Mouse (Mus musculus): ENCODE data around the gene Pdx1. TPM values are rescaled to one million over a fixed set of nuclear protein-coding genes. Genes with fewer than 3 reads are reported as not detected.

Gene Pdx1
- not detected in 2 replicates for total RNA-seq (2012; rRNA removed)
- not detected for polyA plus RNA-seq (2012; ENCODE audit: insufficient read depth in 1 of 2, insufficient read length in 2 of 2, low read depth in 1 of 2, low replicate concordance in 2 of 2, missing spikeins in 1 of 2)

DNA sequence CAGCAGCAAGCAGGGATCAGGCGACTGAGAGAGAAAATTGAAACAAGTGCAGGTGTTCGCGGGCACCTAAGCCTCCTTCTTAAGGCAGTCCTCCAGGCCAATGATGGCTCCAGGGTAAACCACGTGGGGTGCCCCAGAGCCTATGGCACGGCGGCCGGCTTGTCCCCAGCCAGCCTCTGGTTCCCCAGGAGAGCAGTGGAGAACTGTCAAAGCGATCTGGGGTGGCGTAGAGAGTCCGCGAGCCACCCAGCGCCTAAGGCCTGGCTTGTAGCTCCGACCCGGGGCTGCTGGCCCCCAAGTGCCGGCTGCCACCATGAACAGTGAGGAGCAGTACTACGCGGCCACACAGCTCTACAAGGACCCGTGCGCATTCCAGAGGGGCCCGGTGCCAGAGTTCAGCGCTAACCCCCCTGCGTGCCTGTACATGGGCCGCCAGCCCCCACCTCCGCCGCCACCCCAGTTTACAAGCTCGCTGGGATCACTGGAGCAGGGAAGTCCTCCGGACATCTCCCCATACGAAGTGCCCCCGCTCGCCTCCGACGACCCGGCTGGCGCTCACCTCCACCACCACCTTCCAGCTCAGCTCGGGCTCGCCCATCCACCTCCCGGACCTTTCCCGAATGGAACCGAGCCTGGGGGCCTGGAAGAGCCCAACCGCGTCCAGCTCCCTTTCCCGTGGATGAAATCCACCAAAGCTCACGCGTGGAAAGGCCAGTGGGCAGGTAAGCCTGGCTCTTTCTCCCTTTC, at the start of gene Pdx1:
Pdx1 (plus strand) TSS at position 34 of the 747 bp plus-strand sequence.
- no peaks in the 10 kb centered on the region for H3K9me3 ChIP-seq (replicated peaks; ENCODE audit: insufficient read depth, low read length)
- H3K9ac ChIP-seq (ENCODE audit: control insufficient read depth, low read depth, low read length, poor library complexity, severe bottlenecking): no peak within 1 kb of the TSS
- no peaks in the 10 kb centered on the region for H3K27me3 ChIP-seq (ENCODE audit: control insufficient read depth in 1 of 2, insufficient read depth in 2 of 2, low read length in 2 of 2)
- H3K4me1 ChIP-seq (ENCODE audit: control insufficient read depth in 1 of 2, insufficient read depth in 2 of 2, low read length in 2 of 2): no peaks in the 10 kb centered on the region
- TF ChIP-seq TAL1 (IDR thresholded peaks at IDR 0.05; ENCODE audit: low read length): no peak
- no peak for TF ChIP-seq GABPA (IDR thresholded peaks at IDR 0.05; ENCODE audit: low read depth, low read length)
- no peak for TF ChIP-seq POLR2AphosphoS5 (IDR thresholded peaks at IDR 0.05; ENCODE audit: borderline replicate concordance, low read depth, low read length)
- no peak within 1 kb of the TSS for H3K4me3 ChIP-seq (ENCODE audit: control insufficient read depth in 1 of 2, insufficient read depth in 1 of 2, low read depth in 2 of 2, low read length in 2 of 2)
- H3K36me3 ChIP-seq (ENCODE audit: control insufficient read depth in 1 of 2, insufficient read depth in 2 of 2, low read length in 2 of 2): no peaks in the 10 kb centered on the region
- H3K79me2 ChIP-seq (ENCODE audit: control insufficient read depth, insufficient read depth, low read length, poor library complexity): no peaks in the 10 kb centered on the region
- no peak for DNase-seq (ENCODE audit: low read depth, low spot score)
- H3K27ac ChIP-seq (ENCODE audit: control insufficient read depth, low read depth, low read length): no peak within 1 kb of the TSS

DNA sequence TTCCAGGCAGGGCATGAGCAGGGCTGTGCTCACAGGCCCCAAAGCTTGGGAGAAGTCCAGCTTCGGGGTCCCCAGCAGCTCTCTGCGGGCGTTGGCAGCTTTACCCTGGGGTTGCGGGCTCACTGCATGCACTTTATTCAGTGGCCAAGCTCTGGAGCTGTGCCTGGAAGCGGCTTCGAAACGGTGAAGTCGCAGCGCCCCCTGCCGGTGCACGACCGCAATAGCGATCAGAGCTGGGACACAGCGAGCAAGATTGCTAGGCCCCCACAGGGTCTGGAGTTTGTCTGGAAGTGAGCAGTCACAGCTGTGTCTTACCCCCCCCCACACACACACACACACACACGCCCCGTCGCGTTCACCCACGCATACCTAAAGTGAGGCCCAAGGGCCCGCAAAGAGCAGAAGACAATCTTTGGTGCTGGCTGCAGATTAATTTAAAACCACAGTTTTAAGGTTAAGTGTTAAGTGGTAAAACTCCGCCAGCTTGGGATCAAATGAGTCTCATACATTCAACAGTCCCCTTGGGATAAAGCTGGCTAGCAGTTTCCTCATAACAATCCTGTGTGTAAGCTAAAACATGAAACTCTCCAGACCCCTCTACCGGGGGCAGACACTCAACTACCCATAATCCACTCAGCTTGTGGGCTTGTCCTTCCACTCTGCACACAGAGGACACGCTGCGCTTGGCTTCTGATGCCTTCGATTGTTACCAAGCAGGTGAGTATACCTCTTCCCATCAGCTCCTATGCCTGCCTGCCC, 42.2 kb upstream of the Pdx1 start:
- peak; percentile 85 for TF ChIP-seq ZC3H11A (IDR thresholded peaks at IDR 0.05; ENCODE audit: low read depth, low read length)
- peak; percentile 91 for TF ChIP-seq SMC3 (IDR thresholded peaks at IDR 0.05; ENCODE audit: low read depth, low read length)
- TF ChIP-seq JUND (IDR thresholded peaks at IDR 0.05; ENCODE audit: low read depth, low read length): no peak
- TF ChIP-seq MXI1 (IDR thresholded peaks at IDR 0.05; ENCODE audit: low read depth, low read length): no peak
- TF ChIP-seq CTCF (IDR thresholded peaks at IDR 0.05 in 2 of 3, conservative IDR thresholded peaks at IDR 0.05 in 1 of 3; ENCODE audit: control insufficient read depth in 1 of 3, insufficient read depth in 1 of 3, low read depth in 2 of 3, low read length in 3 of 3, poor library complexity in 1 of 3, severe bottlenecking in 1 of 3): peak; percentile 55 to 97 (median 87); a peak in 5 of 6 replicates
- TF ChIP-seq TAL1 (IDR thresholded peaks at IDR 0.05; ENCODE audit: low read length): no peak
- peak; percentile 86 for TF ChIP-seq RAD21 (IDR thresholded peaks at IDR 0.05; ENCODE audit: low read depth, low read length)
- TF ChIP-seq MAZ (IDR thresholded peaks at IDR 0.05; ENCODE audit: low read depth, low read length): no peak
- Histone ChIP-seq H3K79me2 (ENCODE audit: control insufficient read depth, insufficient read depth, low read length, poor library complexity) (no peaks in the 10 kb centered on the region), H3K36me3 (ENCODE audit: control insufficient read depth in 1 of 2, insufficient read depth in 2 of 2, low read length in 2 of 2) (no peaks in the 10 kb centered on the region), H3K4me1 (ENCODE audit: control insufficient read depth in 1 of 2, insufficient read depth in 2 of 2, low read length in 2 of 2) (no peaks in the 10 kb centered on the region), H3K4me3 (ENCODE audit: control insufficient read depth in 1 of 2, insufficient read depth in 1 of 2, low read depth in 2 of 2, low read length in 2 of 2) (no peak overlapping the region), H3K9me3 (replicated peaks; ENCODE audit: insufficient read depth, low read length) (no peaks in the 10 kb centered on the region), H3K27me3 (ENCODE audit: control insufficient read depth in 1 of 2, insufficient read depth in 2 of 2, low read length in 2 of 2) (no peaks in the 10 kb centered on the region), H3K9ac (ENCODE audit: control insufficient read depth, low read depth, low read length, poor library complexity, severe bottlenecking) (no peak overlapping the region), H3K27ac (ENCODE audit: control insufficient read depth, low read depth, low read length) (no peak overlapping the region)
- DNase-seq (ENCODE audit: low read depth, low spot score): peak; percentile 54

Data from MEL (cell line).